Mouse (Mus musculus): ENCODE measurements around the gene Trdn.

Trdn gene

DNA sequence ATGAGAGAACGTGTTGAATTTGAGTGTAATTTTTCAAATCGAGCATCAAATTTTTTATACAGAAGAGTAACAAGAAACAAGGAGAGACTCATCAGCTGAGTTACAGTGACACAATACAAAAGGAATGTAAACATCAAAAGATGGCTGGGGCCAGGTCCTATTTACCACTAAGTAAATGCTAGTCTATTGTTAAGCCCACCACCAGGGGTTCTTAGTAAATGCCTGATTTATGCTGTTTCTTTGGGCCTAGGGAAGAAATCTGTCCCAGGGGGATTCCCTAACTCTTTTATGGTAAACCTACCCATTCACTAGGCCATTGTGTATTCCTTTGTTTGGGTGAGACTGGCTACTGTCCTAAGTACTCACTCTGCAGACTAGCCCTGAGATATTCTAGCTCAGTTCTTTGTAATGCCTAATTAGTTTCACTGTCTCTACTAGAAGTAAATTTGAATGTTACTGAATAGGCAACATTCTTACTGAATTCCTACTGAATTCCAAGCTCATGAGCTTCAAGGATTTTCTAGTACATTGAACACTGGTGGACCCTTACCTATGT is 295.2 kb downstream of the Trdn start:
- DNase-seq = no peak

Measured in cerebellum, postnatal 10 days (tissue).